In genomic region chr15:102007097-102008069, GRCm38 (mm10) we compare ENCODE assay signal across 12 mouse cellular contexts. TPM values are rescaled to one million over a fixed set of nuclear protein-coding genes. Genes with fewer than 3 reads are reported as not detected.
A peak's percentile ranks its signal among the peaks of the same experiment; 100 is the strongest.
DNase-seq lines count a peak whose midpoint lies in the region; ATAC-seq lines count a peak whose summit lies in the region.
"Had no signal": no experiment of that assay in that cellular context is flagged by ENCODE, and none has a peak within 500 bp of the region (broad histone marks: within the 10 kb centered on the region; RNA-seq: fewer than 3 reads in every experiment).

No protein-coding gene starts in this region.

- peak overlapping the region; percentile 42; the same call in 1 of the 2 replicates for H3K27ac ChIP-seq in hindbrain, embryonic 11.5 days (ENCODE audit: low read depth, low read length)
- peak overlapping the region; percentile 52; the same call in 1 of the 2 replicates for H3K27ac ChIP-seq in neural tube, embryonic 13.5 days (replicated peaks)
- H3K27ac ChIP-seq: limb, embryonic 12.5 days had no signal

- no peaks in the 10 kb centered on the region for H3K36me3 ChIP-seq in hindbrain, embryonic 11.5 days (ENCODE audit: control insufficient read depth, insufficient read depth, low read length)
- H3K36me3 ChIP-seq in neural tube, embryonic 13.5 days = no peaks in the 10 kb centered on the region
- H3K36me3 ChIP-seq: heart, embryonic 15.5 days; limb, embryonic 12.5 days had no signal

- H3K27me3 ChIP-seq in hindbrain, embryonic 11.5 days (ENCODE audit: control insufficient read depth, insufficient read depth, low read length) = peaks cover 25% of the 10 kb centered on the region
- peaks cover 46% of the 10 kb centered on the region for H3K27me3 ChIP-seq in neural tube, embryonic 13.5 days

- H3K9me3 ChIP-seq in hindbrain, embryonic 11.5 days (ENCODE audit: control insufficient read depth, low read length) = no peaks in the 10 kb centered on the region
- H3K9me3 ChIP-seq in neural tube, embryonic 13.5 days = no peaks in the 10 kb centered on the region
- H3K9me3 ChIP-seq: heart, embryonic 15.5 days; limb, embryonic 12.5 days had no signal

- H3K4me2 ChIP-seq in hindbrain, embryonic 11.5 days (replicated peaks; ENCODE audit: low read depth, low read length) = no peak overlapping the region
- H3K4me2 ChIP-seq in neural tube, embryonic 13.5 days = no peak overlapping the region
- H3K4me2 ChIP-seq: heart, embryonic 15.5 days had no signal

- peak; percentile 8 for DNase-seq in kidney, adult 18-20 months
- no peak for DNase-seq in kidney, postnatal 14 days
- peak; percentile 55 for DNase-seq in adipocyte (ENCODE audit: low spot score)
- DNase-seq in hindbrain, embryonic 11.5 days (ENCODE audit: low spot score) = no peak
- DNase-seq in frontal cortex, postnatal 14 days (ENCODE audit: low spot score in 2 of 2) = no peak
- no peak for DNase-seq in right cerebral cortex, postnatal 4 days
- no peak for DNase-seq in adrenal gland, postnatal 25 days
- DNase-seq: B cell, adult 2 months; kidney, postnatal 4 days had no signal

- peak; percentile 40; the same call in 1 of the 2 replicates for ATAC-seq in hindbrain, embryonic 11.5 days (ENCODE audit: low FRiP score)
- peak; percentile 71; the same call in 1 of the 2 replicates for ATAC-seq in neural tube, embryonic 13.5 days (ENCODE audit: low read depth)

- 0 out of 2 replicates have a peak, but pooled peaks cover 2% of the 10 kb centered on the region for H3K4me1 ChIP-seq in hindbrain, embryonic 11.5 days (replicated peaks; ENCODE audit: control insufficient read depth, insufficient read depth, low read length)
- peaks cover 50% of the 10 kb centered on the region for H3K4me1 ChIP-seq in neural tube, embryonic 13.5 days (replicated peaks)

- H3K4me3 ChIP-seq in hindbrain, embryonic 11.5 days (ENCODE audit: low read depth, low read length) = no peak overlapping the region
- no peak overlapping the region for H3K4me3 ChIP-seq in neural tube, embryonic 13.5 days
- H3K4me3 ChIP-seq: heart, embryonic 15.5 days; limb, embryonic 12.5 days had no signal

- H3K9ac ChIP-seq in hindbrain, embryonic 11.5 days (ENCODE audit: low read depth, low read length) = no peak overlapping the region
- no peak overlapping the region for H3K9ac ChIP-seq in neural tube, embryonic 13.5 days
- H3K9ac ChIP-seq: heart, embryonic 15.5 days; limb, embryonic 12.5 days had no signal

- WGBS in hindbrain, embryonic 11.5 days = 50% methylated on average over 12 of the region's 12 CpGs
- WGBS in neural tube, embryonic 13.5 days = 31% methylated on average over 12 of the region's 12 CpGs

RNA-seq across cellular contexts. Expression of gene Krt8, which starts 3.1 kb away (rescaled TPM):
- polyA plus RNA-seq in hindbrain, embryonic 11.5 days (2014; fragmentation: Nextera tagmentation; extraction: Ambion mirVana) = 22.4 and 27.8 TPM in 2 replicates
- polyA plus RNA-seq in neural tube, embryonic 13.5 days (2015; fragmentation: Nextera tagmentation; extraction: Ambion mirVana) = 0.82 and 4.3 TPM in 2 replicates
- 0.36 and 1.00 TPM in 2 replicates for total RNA-seq in adrenal gland, postnatal 25 days (2021)

RNA-seq across cellular contexts. Expression of gene Krt18, which starts 20.6 kb away (rescaled TPM):
- 20.5 and 22.7 TPM in 2 replicates for polyA plus RNA-seq in hindbrain, embryonic 11.5 days (2014; fragmentation: Nextera tagmentation; extraction: Ambion mirVana)
- polyA plus RNA-seq in neural tube, embryonic 13.5 days (2015; fragmentation: Nextera tagmentation; extraction: Ambion mirVana) = 1.4 and 3.8 TPM in 2 replicates
- 1.5 and 1.8 TPM in 2 replicates for total RNA-seq in adrenal gland, postnatal 25 days (2021)

RNA-seq across cellular contexts. Expression of gene Krt78, which starts 53.3 kb away (rescaled TPM):
- polyA plus RNA-seq in hindbrain, embryonic 11.5 days (2014; fragmentation: Nextera tagmentation; extraction: Ambion mirVana) = 0.11 TPM in 1 of 2 replicates, not detected in the other
- polyA plus RNA-seq in neural tube, embryonic 13.5 days (2015; fragmentation: Nextera tagmentation; extraction: Ambion mirVana) = not detected in 2 replicates
- not detected in 2 replicates for total RNA-seq in adrenal gland, postnatal 25 days (2021)
- polyA plus RNA-seq: limb, embryonic 12.5 days had no signal

Comparison
In these comparisons a context has a peak if more than half of its experiments do, and no peak if none do; other contexts are left out.
1. DNase-seq: peak in kidney, adult 18-20 months (single experiment) and adipocyte (single experiment); none in kidney, postnatal 14 days (single experiment), hindbrain, embryonic 11.5 days (single experiment), frontal cortex, postnatal 14 days (0 of 2), right cerebral cortex, postnatal 4 days (single experiment) and adrenal gland, postnatal 25 days (single experiment).